Mouse (Mus musculus) adrenal gland, postnatal 36 days (tissue): ENCODE data around the gene Egfr. TPM values are rescaled to one million over a fixed set of nuclear protein-coding genes. Genes with fewer than 3 reads are reported as not detected.
A peak's percentile ranks its signal among the peaks of the same experiment; 100 is the strongest.

Source experiments
- DNase-seq, 2 experiments: peaks; one replicate each; pipeline ENCODE4 v3.0.0; 2021; ENCODE audit warnings: mixed read lengths in 1 of 2
- total RNA-seq, 2 experiments: library from RNA; stranded (reverse); gene quantifications; 2 replicates each; pipeline ENCODE4 v1.2.3; 2021

The Egfr gene
- total RNA-seq, 2 experiments from 2014 or later, result 9.0 to 16.4 TPM

- no peak for DNase-seq
Observed at GRCm38 (mm10) chr11:16897681-16898080, 145.7 kb downstream of the Egfr start.

DNA sequence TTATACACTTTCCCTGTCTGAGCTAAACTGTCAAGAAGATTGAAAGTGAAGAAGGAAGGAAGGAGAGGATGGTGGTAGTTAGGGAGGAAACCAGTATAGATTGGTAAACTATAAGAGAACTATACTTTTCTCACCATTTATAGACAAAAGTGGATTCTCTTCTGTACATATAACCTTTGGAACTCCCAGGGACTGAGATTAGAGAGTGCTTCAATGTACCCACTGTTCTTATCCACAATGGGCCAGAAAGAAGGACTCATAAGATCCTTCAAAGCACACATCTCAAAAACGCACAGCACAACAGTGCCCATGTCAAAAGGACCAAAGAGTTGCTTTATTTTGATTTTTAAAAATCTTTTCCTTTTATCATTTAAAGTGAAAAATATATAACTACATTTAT is 148.2 kb downstream of the Egfr start:
- DNase-seq, result no peak

- no peak for DNase-seq
Observed at GRCm38 (mm10) chr11:16900653-16901416, 148.8 kb downstream of the Egfr start.

GRCm38 (mm10) chr11:16904302-16905011 is 152.5 kb downstream of the Egfr start:
- peak; percentile 14 to 15 for DNase-seq

DNA sequence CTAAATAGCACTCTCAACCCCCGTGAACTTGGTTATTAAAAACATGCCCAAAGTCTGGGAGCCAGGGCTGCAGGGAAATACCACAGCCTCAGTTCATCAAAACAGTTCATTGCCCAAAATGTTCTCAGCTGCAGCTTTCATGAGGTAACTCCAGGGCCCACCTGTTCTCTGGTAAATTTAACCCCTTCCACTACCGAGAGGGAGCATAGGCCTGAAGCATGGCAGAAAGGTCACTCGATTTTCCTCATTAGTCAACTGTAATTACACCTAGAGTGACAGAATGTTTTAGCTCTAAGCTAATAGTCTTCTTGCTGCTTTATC is 153.0 kb downstream of the Egfr start:
- DNase-seq, result no peak

DNA sequence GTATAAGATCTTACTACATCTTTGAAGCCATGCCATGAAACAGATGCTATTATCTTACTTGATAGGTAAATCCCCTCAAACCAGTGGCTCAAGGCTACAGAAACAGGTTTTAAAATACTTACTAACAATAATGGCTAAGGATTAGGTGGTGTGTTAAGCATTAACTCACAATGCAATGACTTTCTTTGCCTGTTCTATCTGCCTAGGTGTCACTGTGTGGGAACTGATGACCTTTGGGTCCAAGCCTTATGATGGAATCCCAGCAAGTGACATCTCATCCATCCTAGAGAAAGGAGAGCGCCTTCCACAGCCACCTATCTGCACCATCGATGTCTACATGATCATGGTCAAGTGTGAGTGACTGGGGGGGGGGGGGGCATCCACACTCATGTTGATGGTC is 154.5 kb downstream of the Egfr start:
- no peak for DNase-seq

GRCm38 (mm10) chr11:16907517-16908129 is 155.6 kb downstream of the Egfr start:
- peak in 1 of 2 experiments; percentile 12 for DNase-seq

DNA sequence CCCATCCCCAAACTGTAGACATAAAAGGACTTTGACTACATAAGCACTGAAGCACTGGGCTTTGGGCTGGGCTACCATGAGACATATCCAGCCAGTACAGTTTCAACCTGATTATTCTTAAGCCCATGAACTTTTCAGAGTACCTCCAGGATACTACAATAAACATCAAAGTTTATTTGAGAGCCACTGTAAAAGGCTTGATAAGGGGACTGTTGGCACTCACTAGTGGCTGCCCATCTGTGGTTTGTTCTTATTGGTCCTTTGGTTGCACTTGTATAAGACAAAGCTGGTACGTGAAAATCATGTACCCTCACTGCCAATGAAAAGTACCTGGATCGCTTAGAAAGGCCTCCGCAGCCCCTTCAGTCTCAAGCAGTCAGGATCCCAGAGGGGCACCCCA is 162.8 kb downstream of the Egfr start:
- no peak for DNase-seq

DNA sequence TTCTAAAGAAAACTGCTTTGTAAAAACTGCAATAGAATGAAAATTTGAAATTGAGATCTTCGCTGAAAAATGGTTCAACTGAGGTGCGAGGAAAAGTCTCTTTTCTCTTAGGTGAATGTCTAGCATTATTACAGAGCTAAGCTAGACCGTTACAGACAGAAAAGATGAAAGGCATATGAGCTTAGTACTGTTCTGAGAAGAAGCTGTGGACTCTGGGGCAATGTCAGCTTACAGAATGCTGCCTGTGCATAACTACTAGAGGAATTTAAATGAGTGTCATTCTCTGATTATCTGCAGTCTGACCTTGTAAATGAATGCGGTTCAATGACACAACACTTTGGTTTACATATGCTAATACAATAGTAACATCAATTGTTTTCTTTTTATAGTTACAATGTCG is 163.8 kb downstream of the Egfr start:
- DNase-seq, result no peak

- DNase-seq, result no peak
Observed at GRCm38 (mm10) chr11:16917512-16917911, 165.5 kb downstream of the Egfr start.

DNA sequence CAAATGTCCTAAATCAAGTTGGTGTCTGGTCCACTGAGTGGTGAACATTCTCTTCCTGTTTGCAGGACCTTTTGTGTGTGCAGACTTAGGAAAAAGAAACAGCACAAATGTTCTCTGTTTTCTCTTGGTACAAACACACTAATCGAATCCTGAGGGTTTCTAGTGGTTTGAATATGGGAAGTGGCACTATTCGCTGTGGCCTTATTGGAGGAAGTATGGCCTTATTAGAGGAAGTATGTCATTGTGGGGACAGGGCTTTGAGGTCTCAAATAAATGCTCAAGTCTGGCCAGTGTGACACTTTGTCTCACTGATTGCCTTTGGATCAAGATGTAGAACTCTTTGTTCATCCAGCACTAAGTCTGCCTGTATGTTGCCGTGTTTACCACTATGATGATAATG is 180.2 kb downstream of the Egfr start:
- no peak for DNase-seq

- DNase-seq, result no peak
Observed at GRCm38 (mm10) chr11:16935577-16936236, 183.7 kb downstream of the Egfr start.

DNA sequence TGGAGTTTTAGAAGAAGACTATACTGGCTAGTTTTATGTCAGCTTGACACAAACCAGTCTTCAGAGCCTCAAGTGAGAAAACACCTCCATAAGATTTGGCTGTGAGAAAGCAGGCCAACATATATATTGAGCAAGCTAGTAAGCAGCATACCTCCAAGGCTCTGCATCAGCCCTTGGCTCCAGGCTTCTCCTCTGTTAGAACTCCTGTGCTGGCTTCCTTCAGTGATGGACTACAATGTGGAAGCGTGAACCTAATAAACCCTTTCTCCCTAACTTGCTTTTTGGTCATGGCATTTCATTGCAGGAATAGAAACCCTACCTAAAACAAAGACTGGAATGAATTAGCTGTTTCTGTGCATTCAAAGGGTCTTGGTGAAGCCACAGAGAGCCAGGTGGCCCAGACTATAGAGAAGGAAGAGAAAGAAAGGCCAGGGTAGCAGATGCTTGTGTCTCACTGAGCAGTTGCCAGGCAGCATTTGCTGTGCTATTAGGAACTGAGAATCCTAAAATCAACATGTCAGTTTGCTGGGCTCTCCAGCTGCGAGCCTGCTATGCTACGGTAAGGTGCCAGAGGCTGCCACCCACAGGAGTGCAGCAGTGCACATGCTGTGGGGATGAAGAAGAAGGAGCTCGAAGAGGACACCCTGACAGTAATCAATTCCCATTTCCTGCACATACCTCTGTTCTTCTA is 189.2 kb downstream of the Egfr start:
- no peak for DNase-seq

DNA sequence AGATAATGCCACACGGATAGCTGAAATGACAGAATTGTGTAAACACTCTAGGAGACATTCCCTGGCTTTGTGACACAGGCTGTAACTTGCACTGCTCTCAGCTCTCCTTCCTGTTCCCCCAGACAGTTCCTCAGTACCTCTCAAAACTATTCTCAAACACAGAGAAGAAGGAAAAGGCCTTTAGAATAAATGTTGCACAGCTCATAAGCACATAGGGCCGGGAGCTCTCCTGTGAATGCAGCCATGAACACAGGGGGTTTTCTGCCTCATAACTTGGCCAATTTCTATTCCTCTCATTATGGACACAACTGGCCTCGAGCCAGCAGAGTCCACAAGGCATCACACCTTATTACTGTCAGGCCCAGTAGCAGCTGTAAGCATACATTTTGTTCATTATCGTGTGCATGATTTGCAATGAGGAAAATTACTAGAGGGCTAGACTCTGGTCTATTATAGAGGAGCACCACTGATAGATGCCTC is 190.0 kb downstream of the Egfr start:
- DNase-seq, result no peak

GRCm38 (mm10) chr11:16943016-16943415 is 191.0 kb downstream of the Egfr start:
- DNase-seq, result no peak

DNA sequence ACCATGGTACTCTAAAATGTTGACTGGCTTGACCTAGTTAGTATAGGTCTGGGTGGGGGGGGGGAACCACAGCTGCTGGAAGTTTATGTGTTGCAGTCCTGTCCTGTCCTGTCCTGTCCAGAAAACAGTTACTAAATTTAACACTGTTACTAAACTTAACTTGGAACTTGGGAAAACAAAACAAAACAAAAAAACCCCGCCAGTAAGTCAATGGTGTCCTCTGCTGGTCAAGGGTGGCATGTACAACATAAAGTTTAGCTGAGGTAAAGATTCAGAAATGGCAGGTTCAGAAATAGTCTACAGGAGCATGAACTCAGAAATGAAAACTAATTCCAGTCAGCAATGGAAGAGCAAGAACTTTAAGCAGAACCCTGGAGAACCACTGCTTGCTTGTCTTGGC is 196.8 kb downstream of the Egfr start:
- DNase-seq, result peak; percentile 20 to 23

GRCm38 (mm10) chr11:16950226-16950975 is 198.4 kb downstream of the Egfr start:
- no peak for DNase-seq

DNA sequence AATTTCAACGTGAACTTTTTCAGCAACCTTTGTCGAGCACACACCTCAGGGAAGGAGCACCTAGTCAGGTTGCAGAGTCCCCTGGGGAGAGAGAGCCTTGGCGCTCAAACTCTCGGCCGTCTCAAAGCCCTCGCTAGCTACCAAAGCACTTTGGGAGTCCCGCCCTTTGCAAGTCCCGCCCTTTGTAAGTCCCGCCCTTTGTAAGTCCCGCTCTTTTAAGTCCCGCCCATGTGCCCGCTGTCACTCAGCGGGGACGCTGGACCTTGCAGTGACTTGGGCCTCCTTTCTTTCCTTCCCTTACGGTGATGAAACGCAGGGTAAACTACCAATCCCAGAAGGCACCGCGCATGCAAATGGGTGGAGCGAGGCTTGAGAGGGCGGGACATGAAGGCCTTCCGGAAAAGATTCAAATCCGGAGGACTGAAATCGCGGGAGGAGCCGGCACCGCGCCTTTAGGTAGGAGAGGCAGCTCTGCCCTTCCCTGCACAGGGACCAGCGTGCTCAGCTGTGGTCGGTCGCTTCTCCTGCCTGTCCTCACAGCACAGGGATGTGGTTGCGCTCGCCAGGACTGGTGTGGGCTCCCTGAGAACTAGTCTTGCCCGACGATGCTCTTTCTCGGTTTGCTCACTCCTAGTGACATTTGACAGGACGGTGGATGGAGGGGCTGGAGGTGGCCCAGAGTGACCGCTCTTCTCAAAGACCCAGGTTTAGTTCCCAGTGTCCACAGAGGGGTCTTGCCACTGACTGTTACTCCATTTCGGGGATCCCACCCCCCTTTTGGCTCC is 199.2 kb downstream of the Egfr start, which contains the start of gene Fbxo48:
Gene Fbxo48 (plus strand): TSS at position 400 of the 785 bp plus-strand sequence.
- DNase-seq, result peak; percentile 94

DNA sequence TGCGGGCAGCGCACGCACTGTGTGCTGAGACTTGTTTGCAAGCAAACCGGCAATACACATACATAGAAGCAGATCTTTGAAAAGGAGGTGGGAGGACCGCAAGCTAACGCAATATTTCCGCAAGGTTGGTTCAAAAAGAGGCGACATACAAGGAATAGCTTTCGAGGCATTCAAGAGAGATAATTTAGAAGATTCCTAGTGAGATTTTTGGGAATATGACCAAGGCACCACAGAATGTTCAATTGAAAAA is 199.7 kb downstream of the Egfr start:
- no peak for DNase-seq

GRCm38 (mm10) chr11:16956115-16956862 is 204.3 kb downstream of the Egfr start:
- DNase-seq, result no peak
